Mouse (Mus musculus) olfactory bulb, adult 2 months (tissue): ENCODE measurements around the gene Slc12a7.

Source experiments
- CTCF ChIP-seq: fragments of 200-500 bp; IDR thresholded peaks from 2 replicates; pipeline ENCODE4 v1.5.1; 2012; ENCODE audit warnings: low read depth, mild to moderate bottlenecking, low read length, moderate library complexity; ENCODE audit not compliant: insufficient read depth
- POLR2A ChIP-seq: fragments of 200-500 bp; IDR thresholded peaks from 2 replicates; pipeline ENCODE4 v1.6.1; 2012; ENCODE audit warnings: mild to moderate bottlenecking, low read depth, low read length, moderate library complexity; ENCODE audit not compliant: insufficient read depth

DNA sequence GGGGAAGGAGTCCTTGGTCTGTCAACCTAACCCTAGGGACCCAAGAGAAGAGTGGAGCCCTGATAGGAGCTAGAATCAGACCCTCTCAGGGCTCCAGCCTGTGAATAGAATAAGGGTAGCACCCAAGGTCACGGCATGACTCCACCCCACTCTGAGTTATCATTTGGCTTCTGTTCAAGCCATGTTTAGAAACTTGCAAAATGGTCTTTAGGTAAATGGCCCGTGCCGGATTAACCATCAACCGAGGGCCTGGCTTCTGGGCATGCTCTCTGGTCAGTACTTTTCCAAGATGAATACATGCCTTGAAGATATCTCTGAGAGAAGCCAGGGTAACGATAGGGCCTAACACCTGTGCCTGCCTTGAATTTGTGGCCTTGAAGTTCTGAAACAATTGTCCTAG lies 21.7 kb upstream of the Slc12a7 start:
- TF ChIP-seq CTCF (no peak), POLR2A (no peak)
